Mouse (Mus musculus) lung, embryonic 16.5 days (tissue): ENCODE measurements around the gene Olfr1416. TPM values are rescaled to one million over a fixed set of nuclear protein-coding genes. Genes with fewer than 3 reads are reported as not detected.
A peak's percentile ranks its signal among the peaks of the same experiment; 100 is the strongest.

Experiments used
- ATAC-seq: fragments of 200-750 bp; cut with Nextera tagmentation; 2 replicates; pipeline ENCODE4 v1.8.0; 2017; ENCODE audit warnings: low read depth, mild to moderate bottlenecking, moderate library complexity
- H3K27ac ChIP-seq: fragments of 300-500 bp; sonication (generic); 2 replicates; pipeline ENCODE4 v1.5.1; 2014; ENCODE audit warnings: mild to moderate bottlenecking, control low read depth, low read length
- H3K27me3 ChIP-seq: fragments of 300-500 bp; sonication (generic); 2 replicates; pipeline ENCODE4 v1.6.1; 2014; ENCODE audit warnings: low read depth, low read length, mixed read lengths; ENCODE audit not compliant: control insufficient read depth, insufficient read depth
- H3K36me3 ChIP-seq: fragments of 300-500 bp; sonication (generic); 2 replicates; pipeline ENCODE4 v1.6.1; 2014; ENCODE audit warnings: low read length; ENCODE audit not compliant: control insufficient read depth, insufficient read depth
- H3K4me1 ChIP-seq: fragments of 300-500 bp; sonication (generic); replicated peaks from 2 replicates; pipeline ENCODE4 v1.6.1; 2014; ENCODE audit warnings: low read length, mixed read lengths; ENCODE audit not compliant: control insufficient read depth, insufficient read depth
- H3K4me2 ChIP-seq: fragments of 300-500 bp; sonication (generic); 2 replicates; pipeline ENCODE4 v1.6.1; 2014; ENCODE audit warnings: low read depth, low read length, control low read depth
- H3K4me3 ChIP-seq: fragments of 300-500 bp; sonication (generic); 2 replicates; pipeline ENCODE4 v1.5.1; 2014; ENCODE audit warnings: mild to moderate bottlenecking, low read length, control low read depth
- H3K9ac ChIP-seq: fragments of 300-500 bp; sonication (generic); 2 replicates; pipeline ENCODE4 v1.6.1; 2014; ENCODE audit warnings: low read length, control low read depth
- H3K9me3 ChIP-seq: fragments of 300-500 bp; sonication (generic); 2 replicates; pipeline ENCODE4 v1.6.1; 2016; ENCODE audit warnings: low read length; ENCODE audit not compliant: control insufficient read depth
- WGBS: fragments of 180-500 bp; shearing (Covaris S2); extraction: QIAGEN DNeasy Blood & Tissue Kit; methylation state at CpG from one replicate; pipeline ENCODE4 v1.1.7; 2014; 5-methylcytosine and 5-hydroxymethylcytosine counted together
- microRNA-seq: library from miRNA; unstranded; fragments of <30 nt; microRNA quantifications from one replicate; pipeline ENCODE4, GENCODE M21; 2016
- polyA plus RNA-seq: library from polyadenylated mRNA; unstranded; fragments of >200 nt; fragmentation: Nextera tagmentation; extraction: Ambion mirVana; gene quantifications from 2 replicates; pipeline ENCODE4 v1.2.1, GENCODE M21; 2015

Olfr1416 gene
- polyA plus RNA-seq, 1 experiment from 2014 or later: not detected

DNA sequence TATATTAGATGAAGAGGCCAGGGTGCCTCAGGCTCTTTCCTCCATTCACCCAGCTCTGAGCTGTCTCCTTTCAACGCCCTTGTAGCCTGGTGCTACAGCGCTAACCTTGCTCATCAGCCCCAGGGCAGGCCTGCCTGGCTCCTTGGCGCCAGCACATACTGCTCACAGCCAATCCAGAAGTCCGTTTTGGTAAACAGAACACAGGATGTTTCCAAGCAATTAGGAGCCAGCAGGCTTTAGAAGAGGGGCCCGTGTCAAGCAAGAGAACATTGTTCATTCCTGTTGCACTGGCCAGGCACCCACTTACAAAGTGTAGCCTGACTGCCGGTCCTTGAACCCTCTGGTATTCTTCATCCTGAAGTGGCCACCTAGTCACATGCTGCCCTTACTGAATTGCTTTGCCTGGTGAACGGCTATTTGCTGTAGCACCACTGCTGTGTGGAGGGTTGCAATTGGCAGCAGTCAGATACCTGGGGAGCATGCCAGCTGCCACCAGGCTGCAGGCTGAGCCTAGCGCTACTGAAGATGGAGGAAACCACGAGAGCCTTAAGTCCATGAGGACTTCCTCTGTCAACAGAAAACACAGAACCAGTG, 47.1 kb downstream of the Olfr1416 start:
- Histone ChIP-seq H3K4me2 (no peak overlapping the region), H3K4me3 (no peak overlapping the region), H3K9me3 (no peaks in the 10 kb centered on the region), H3K4me1 (peaks cover 14% of the 10 kb centered on the region), H3K36me3 (peaks cover 8% of the 10 kb centered on the region), H3K27ac (peak overlapping the region; percentile 70), H3K27me3 (no peaks in the 10 kb centered on the region), H3K9ac (no peak overlapping the region)
- 14% methylated on average over 9 of the region's 9 CpGs for WGBS
- ATAC-seq: peak; percentile 87

DNA sequence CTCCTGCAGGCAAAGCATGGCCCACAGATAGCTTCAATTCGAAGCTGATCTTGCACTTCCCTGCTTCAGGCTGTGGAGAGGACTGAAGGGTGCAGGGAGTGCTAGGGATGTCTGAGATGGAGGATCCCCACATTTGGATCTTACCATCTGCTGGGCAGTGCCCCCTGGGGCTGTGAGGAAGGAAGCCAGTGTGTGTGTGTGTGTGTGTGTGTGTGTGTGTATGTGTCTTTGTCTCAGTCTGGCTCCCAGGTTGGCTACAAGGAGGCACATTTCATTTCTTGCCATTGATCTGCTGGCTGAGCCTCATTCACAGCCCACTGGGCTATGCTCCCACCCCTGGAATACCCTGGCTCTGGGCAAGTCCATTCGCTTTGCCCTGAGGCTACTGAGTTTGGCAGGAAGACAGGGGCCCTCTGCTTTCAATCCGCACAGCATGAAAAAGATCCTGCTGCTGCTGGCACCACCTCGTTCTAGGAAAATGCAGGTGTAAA, 48.0 kb downstream of the Olfr1416 start:
- no peak overlapping the region; the same call in 1 of the 2 replicates for H3K27ac ChIP-seq
- H3K27me3 ChIP-seq: no peaks in the 10 kb centered on the region
- no peak overlapping the region for H3K4me2 ChIP-seq
- H3K36me3 ChIP-seq: peaks cover 6% of the 10 kb centered on the region
- peaks cover 14% of the 10 kb centered on the region for H3K4me1 ChIP-seq
- H3K9me3 ChIP-seq: no peaks in the 10 kb centered on the region
- 39% methylated on average over 4 of the region's 4 CpGs for WGBS
- H3K9ac ChIP-seq: no peak overlapping the region
- no peak for ATAC-seq
- no peak overlapping the region for H3K4me3 ChIP-seq

DNA sequence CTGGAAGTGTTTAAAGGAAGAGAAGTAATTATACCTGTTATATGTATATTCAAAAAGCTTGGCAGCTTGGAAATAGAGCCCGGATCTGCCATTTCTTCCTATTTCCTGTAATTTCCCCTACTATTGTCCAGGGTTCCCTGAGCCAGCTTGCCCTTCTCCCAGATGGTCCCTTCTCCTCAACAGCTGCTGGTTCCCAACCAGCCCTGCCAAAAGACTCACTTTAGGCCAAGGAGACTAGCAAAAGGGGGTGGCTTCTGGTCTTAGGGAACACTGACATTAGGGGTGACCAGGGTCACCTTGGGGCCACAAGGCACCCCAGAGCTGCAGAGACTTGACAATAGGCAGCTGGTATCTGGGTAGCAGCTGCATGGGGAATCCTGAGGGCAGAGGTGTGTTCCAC, 49.9 kb downstream of the Olfr1416 start:
- no peak for ATAC-seq
- Histone ChIP-seq H3K4me2 (no peak overlapping the region), H3K4me3 (no peak overlapping the region), H3K36me3 (peaks cover 2% of the 10 kb centered on the region; the same call in 1 of the 2 replicates), H3K27me3 (no peaks in the 10 kb centered on the region), H3K9ac (no peak overlapping the region), H3K9me3 (no peaks in the 10 kb centered on the region), H3K4me1 (peaks cover 14% of the 10 kb centered on the region), H3K27ac (no peak overlapping the region)
- WGBS: 60% methylated on average over 1 of the region's 1 CpGs

DNA sequence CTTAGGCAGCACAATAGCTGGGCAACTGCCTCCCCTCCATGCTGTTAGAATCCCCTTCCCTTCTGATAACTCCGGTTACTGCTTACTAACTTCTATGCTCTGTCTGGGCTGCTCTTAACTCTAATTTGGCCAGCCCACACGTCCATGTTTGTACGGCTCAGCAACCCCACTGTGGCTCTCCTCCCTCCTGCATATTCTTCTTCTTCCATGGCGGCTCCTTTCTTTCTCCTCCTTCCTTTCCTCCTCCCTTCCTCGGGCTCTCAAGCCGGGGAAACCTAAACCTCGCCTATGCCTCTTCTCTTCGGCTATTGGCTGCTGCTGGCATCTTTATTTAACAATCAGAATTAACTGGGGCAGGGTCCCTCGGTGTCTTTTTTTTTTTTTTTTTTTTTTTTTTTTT, 52.1 kb downstream of the Olfr1416 start:
- Histone ChIP-seq H3K9me3 (no peaks in the 10 kb centered on the region), H3K27me3 (no peaks in the 10 kb centered on the region), H3K9ac (no peak overlapping the region), H3K4me3 (no peak overlapping the region), H3K36me3 (no peaks in the 10 kb centered on the region), H3K4me2 (no peak overlapping the region), H3K4me1 (peaks cover 8% of the 10 kb centered on the region), H3K27ac (no peak overlapping the region)
- 66% methylated on average over 9 of the region's 9 CpGs for WGBS
- ATAC-seq: no peak

DNA sequence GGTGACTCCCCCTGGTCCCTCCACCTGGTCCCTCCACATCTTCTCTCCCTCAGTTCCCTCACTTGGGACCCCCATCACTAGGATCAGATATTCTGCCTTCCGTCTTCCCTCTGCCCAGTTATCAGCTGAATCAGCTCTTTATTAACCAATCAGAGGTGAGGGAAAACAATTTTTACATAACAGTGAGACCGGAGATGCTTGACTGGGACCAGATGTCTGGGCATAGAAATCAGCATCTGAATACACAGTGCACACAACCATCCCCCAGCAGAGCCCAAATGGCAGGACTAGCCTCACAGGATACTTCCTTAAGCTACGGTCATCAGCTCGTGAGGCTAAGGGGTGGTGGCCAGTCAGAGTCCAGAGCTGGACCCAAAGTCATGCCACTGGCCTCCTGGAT, 52.8 kb downstream of the Olfr1416 start:
- Histone ChIP-seq H3K27ac (no peak overlapping the region), H3K36me3 (no peaks in the 10 kb centered on the region), H3K27me3 (no peaks in the 10 kb centered on the region), H3K4me1 (peaks cover 2% of the 10 kb centered on the region), H3K9ac (no peak overlapping the region; the same call in 1 of the 2 replicates), H3K9me3 (no peaks in the 10 kb centered on the region), H3K4me2 (no peak overlapping the region), H3K4me3 (no peak overlapping the region)
- WGBS: 56% methylated on average over 4 of the region's 4 CpGs
- ATAC-seq: no peak

DNA sequence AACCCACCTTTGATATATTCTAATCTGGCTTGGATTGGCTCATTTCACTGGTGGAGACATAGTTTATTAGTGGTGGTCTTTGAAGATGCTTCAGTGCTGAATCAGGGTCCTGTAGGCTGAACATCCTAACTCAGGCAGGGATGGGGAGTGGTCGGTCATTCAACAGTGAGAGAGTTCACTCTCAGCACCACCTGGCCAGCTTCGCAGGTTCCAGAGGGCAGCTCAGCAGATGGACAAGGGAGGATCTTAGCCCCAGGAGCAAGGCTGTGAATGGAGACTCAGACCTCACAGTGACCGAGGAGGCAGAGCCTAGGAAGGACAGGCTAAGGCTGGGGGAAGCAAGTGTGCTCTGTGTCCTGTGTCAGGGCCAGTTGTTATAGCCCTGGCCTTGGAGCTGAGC, 53.5 kb downstream of the Olfr1416 start:
- Histone ChIP-seq H3K4me3 (no peak overlapping the region), H3K9me3 (no peaks in the 10 kb centered on the region), H3K27ac (no peak overlapping the region), H3K36me3 (no peaks in the 10 kb centered on the region), H3K4me1 (no peaks in the 10 kb centered on the region), H3K4me2 (no peak overlapping the region), H3K9ac (no peak overlapping the region), H3K27me3 (no peaks in the 10 kb centered on the region)
- 65% methylated on average over 3 of the region's 3 CpGs for WGBS
- no peak for ATAC-seq

DNA sequence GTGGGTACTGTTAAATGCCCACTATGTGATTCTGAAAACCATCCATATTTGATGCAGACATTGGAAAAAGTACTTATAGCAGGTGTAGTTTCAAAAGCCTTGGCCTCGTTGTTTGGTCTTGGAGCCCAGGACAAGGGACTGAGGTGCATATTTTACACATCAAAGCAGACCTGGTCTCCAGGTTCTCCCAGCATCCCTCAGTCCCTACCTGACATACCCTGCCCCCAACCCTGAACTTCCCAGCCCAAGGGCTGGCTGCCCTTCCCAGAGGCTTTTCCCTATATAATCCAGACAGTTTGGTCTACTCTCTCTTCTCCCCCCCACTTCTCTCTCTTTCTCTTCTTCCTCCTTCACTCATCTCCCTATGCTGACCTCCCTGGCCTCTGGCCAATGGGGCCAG, 53.9 kb downstream of the Olfr1416 start:
- no peaks in the 10 kb centered on the region for H3K9me3 ChIP-seq
- no peaks in the 10 kb centered on the region for H3K36me3 ChIP-seq
- no peaks in the 10 kb centered on the region for H3K4me1 ChIP-seq
- no peak for ATAC-seq
- 89% methylated on average over 1 of the region's 1 CpGs for WGBS
- no peak overlapping the region for H3K9ac ChIP-seq
- H3K4me3 ChIP-seq: no peak overlapping the region
- no peaks in the 10 kb centered on the region for H3K27me3 ChIP-seq
- no peak overlapping the region for H3K4me2 ChIP-seq
- H3K27ac ChIP-seq: no peak overlapping the region

Small RNA genes lying within 50 kb of the gene (microRNA-seq; reads per million reads assigned to microRNA genes)
- gene Mir6900: 3.2 reads per million, percentile 10 among the genes with 10 or more reads in this experiment

Other genes starting within 250 kb of the Olfr1416 start
- gene Ndufa10, start 11.3 kb downstream of the Olfr1416 start, polyA plus RNA-seq: 244 and 267 TPM in 2 replicates
- gene Olfr1415, start 11.0 kb upstream of the Olfr1416 start, polyA plus RNA-seq: not detected in 2 replicates
- not detected in 2 replicates for gene Olfr1414, start 33.5 kb upstream of the Olfr1416 start, polyA plus RNA-seq
- gene Olfr1413, start 86.2 kb upstream of the Olfr1416 start, polyA plus RNA-seq: not detected in 2 replicates
- gene Olfr1412, start 100.7 kb upstream of the Olfr1416 start, polyA plus RNA-seq: not detected in 2 replicates
- gene Olfr1411, start 109.3 kb upstream of the Olfr1416 start, polyA plus RNA-seq: not detected in 2 replicates
- gene Olfr1410, start 120.7 kb upstream of the Olfr1416 start, polyA plus RNA-seq: not detected in 2 replicates
- gene Olfr12, start 132.7 kb upstream of the Olfr1416 start, polyA plus RNA-seq: not detected in 2 replicates
- gene Cops9, start 156.9 kb upstream of the Olfr1416 start, polyA plus RNA-seq: 386 and 399 TPM in 2 replicates
- gene Otos, start 163.7 kb upstream of the Olfr1416 start, polyA plus RNA-seq: 0.23 TPM in 1 of 2 replicates, not detected in the other